Mouse (Mus musculus) spleen, postnatal 4 days (tissue): ENCODE measurements around the gene H3f3a.

Experiments used
- DNase-seq, 2 experiments: peaks; one replicate each; pipeline ENCODE4 v3.0.0; 2022; ENCODE audit warnings: low spot score in 2 of 2

H3f3a gene

GRCm38 (mm10) chr1:180783580-180783928 lies 30.2 kb downstream of the H3f3a start:
- no peak for DNase-seq

- DNase-seq = no peak
These were observed 30.7 kb downstream of the H3f3a start for GRCm38 (mm10) chr1:180782906-180783579.

GRCm38 (mm10) chr1:180781250-180781649 lies 32.5 kb downstream of the H3f3a start:
- no peak for DNase-seq

DNA sequence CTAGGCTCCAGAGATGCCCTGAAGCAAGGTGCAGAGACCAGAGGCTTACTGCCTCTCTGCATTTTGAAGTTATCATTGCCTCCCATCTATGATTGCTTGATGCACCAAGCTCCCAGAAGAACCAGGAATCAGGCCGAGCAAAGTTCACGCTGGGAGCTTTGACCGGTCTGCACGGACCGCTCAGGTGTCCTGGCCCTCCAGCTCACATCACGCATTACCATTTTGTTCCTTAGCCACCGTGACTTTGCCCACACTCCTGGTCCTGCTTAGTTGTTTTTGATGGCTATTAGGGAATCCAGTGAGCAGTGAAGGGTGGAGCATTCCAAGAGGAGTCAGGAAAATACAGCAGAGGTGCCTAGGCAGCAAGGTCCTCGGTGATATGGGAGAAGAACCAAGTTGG lies 33.5 kb downstream of the H3f3a start:
- DNase-seq = no peak

DNA sequence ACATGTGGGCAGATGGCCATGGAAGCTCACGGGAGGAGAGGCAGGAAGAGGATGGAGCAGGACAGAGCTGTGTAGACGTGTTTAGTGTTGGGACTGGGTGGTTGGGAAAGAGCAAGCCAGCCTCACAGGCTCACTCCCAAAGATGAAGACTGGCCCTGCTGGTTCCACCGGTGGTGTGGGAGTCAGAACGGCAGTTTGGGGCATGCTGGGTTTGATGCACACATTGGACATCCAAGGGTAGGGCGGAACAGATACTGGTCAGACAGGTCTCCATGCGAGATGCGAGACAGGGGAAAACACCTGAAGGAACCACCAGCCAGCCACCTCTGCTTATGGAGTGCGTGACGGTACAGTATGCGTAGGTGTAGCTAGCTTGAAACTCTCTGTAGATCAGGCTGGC lies 34.8 kb downstream of the H3f3a start:
- no peak for DNase-seq

DNA sequence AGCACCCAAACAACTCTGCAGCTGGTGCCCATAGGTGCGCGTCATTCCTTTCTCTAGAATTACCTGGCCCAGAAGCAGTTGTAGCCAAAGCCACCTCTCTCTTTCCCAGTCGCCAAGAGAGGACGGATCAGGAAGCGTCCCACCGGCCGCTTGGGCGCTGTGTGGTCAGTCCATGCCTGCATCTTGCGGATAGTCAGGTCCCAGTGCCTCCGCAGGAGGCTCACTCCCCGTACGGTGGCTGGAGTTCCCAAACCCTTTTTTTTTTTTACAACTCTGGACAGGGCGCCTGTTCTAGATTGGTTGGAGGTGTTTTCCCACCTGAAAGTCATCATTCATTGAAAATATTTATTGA lies 35.4 kb downstream of the H3f3a start:
- no peak for DNase-seq

DNA sequence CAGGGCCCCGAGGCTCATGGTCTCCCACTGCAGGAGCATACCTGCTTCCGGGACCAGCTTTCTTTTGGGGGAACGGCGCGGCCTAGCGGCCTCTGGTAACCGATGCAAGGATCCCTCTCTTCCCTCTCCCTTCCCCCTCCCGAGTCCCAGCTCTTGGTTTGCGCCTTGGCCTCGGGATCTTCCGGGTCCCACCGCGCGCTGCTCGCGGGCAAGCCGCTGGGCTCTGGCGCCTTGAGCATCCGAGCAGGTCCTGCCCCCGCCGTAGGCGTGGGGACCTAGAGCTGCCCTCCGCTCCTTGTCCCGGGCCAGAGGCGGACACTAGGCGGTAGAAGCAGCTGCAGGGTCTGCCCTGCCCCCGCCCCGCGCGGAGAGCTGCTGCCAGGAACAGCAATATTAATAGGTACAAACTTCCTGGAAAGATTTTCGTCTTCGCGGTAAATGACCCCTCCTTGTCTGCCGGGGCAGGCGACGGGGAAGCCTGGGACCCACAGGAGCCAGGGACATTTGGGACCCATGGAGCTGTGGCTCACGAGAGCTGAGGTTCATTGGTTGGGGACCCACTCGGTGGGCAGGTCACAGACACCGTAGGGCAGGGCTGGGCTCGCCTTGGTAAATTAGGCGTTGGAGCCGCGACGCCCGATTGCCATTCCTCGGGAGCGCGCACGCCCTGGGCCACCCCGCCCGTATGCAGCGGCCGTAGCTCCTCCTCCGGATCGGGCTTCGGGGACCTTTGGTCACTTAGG lies 35.9 kb downstream of the H3f3a start:
- peak; percentile 81 to 92 for DNase-seq

GRCm38 (mm10) chr1:180777289-180777659 lies 36.5 kb downstream of the H3f3a start:
- DNase-seq = no peak

DNA sequence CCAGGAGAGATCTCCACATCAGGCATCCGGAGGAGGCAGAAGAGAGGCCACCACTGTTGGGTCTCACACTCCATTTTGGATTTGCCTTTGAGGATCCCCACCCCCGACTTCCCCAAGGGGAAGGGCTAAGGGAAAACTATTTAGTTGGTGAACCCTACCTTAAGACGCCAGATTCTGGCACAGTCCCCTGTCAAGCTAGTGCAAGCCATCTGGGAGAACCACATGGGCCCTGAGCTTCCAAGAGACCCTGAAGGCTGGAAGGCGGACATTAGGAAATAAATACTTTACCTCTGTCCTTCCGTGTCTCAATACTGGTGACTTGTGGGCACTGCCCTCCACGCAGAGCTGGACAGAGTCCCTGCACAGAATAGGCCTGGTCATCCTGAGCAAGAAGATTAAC lies 37.2 kb downstream of the H3f3a start:
- DNase-seq = no peak

- DNase-seq = no peak
These were observed 37.8 kb downstream of the H3f3a start for GRCm38 (mm10) chr1:180775849-180776493.

- no peak for DNase-seq
These were observed 38.4 kb downstream of the H3f3a start for GRCm38 (mm10) chr1:180775317-180775716.

DNA sequence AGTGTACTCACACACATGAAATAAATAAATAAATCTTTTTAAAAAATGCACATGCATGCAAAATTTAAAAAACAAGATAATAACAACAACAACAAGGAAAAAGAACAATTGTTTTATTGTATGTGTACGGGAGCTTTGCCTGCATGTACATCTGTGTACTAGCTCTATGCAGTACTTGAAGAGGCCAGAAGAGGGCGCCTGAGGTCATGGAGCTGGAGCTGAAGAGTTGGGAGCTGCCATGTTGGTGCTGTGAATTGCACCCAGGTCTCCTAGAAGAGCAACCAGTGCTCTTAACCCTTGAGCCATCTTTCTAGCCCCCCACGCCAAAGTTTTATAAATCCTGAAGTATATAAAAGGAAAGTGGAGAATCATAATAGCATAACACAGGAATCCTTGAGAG lies 39.1 kb downstream of the H3f3a start:
- DNase-seq = peak in 1 of 2 experiments; percentile 73

DNA sequence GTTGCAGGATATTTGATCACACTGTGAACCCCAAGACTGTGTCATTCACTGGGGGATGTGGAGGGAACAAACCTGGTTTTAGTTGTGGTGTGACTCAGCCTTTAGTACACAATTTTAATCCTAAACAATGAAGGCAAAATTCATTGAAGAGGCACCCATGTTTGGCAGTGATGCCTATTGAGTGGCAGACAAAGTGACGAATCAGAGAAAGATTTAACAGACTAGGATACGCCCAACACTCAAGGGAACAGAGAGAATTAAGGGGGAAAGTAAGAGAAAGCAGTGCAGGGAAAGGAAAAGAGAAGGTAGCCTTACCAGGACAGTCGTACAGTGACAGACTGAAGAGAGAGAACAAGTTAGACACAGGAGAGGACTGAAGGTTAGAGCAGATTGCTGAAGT lies 41.5 kb downstream of the H3f3a start:
- DNase-seq = no peak

GRCm38 (mm10) chr1:180771722-180772121 lies 42.0 kb downstream of the H3f3a start:
- no peak for DNase-seq

DNA sequence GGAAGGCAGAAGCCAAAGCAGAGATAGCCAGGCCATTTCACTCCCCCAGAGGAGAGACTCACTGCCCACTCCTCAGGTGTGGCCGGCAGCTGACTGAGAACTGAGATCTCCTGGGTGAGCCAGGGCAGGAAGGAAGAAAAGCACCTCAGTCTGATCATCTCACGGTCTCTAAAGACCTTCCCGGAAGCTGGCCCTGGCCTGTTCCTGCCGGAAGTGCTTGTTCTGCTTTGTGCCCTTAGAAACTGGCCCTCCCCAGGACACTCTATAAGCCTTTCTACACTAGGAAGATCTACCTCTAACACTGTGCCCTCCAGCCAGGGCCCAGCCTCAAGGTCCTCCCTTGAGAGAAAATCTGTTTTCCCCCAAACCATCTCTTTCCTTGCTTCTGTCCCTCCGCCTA lies 42.4 kb downstream of the H3f3a start:
- DNase-seq = peak in 1 of 2 experiments; percentile 69

DNA sequence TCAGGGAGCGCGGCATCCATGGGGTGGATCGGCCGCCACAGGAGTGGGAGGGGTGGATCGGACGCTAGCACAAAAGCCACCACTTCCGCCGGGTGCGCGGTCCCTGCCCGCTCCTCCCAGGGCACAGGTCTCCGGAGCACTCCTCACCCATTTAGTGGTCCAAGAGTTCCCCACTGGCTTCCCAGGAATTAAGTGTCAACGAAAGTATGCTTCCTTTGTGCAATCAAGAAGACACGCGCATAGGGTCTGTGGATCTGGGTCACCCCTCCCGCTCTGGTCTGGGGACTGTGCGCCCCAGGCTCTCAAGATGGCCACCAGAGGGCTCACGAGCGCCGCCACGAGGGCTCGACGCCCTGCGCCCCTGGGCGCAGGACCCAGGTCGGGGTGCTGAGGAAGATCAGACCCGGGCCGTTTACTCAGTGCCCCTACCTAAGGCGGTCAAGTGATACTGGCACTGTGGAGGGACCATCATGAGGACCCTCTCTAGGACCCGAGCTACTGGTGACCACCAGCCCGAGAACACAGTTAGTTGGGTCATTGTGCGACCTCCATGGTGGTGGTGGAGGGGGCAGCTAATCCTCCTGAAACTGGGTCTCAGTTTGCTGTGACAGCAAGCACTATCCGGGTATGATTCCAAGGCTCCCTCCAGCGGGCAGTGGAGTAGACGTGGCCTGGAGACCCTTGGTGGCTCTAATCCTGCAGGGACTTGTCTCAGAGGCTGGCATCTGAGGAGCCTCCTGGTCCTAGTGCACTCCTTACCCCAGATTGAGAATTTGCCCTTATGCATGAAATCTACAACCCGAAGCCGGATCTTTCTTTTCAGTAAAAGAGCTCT lies 45.2 kb downstream of the H3f3a start:
- peak; percentile 77 to 92 for DNase-seq

GRCm38 (mm10) chr1:180767541-180768333 lies 46.0 kb downstream of the H3f3a start:
- DNase-seq = peak; percentile 31 to 72

DNA sequence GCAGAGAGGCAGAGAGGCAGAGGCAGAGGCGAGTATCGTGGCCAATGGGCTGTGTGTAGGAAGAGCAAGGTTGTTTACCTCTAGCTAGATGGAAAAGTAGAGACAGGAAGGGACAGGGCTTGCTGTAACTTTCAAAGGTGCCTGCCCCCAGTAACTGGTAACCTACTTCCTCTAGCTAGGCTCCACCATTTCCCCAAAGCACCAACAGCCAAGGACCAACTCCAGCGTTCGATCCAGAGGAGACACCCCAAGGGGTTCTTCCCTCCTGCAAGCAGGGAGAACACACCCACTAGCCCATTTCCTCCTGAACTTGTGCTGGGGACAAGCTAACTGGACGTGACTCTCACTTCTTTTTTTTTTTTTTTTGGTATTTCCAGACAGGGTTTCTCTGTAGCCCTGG lies 47.2 kb downstream of the H3f3a start:
- DNase-seq = peak in 1 of 2 experiments; percentile 30

DNA sequence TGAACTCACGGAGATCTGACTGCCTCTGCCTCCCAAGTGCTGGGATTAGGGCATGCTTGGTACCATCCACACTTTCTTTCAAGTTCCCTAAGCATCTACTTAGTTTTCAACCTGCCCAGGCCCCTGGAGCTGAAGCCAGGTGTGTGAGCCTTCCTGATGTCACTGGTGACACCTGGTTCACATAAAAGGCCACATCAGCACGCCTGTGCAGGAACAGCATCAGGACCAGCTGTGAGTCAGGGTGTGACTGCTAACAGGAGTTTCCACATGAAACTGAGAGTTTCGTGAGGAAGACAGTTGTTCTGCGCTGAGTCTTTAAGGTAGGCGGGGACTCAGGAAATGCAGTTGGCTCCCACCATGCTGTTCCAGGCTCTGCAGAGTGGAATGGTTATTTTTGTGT lies 48.4 kb downstream of the H3f3a start:
- DNase-seq = no peak

DNA sequence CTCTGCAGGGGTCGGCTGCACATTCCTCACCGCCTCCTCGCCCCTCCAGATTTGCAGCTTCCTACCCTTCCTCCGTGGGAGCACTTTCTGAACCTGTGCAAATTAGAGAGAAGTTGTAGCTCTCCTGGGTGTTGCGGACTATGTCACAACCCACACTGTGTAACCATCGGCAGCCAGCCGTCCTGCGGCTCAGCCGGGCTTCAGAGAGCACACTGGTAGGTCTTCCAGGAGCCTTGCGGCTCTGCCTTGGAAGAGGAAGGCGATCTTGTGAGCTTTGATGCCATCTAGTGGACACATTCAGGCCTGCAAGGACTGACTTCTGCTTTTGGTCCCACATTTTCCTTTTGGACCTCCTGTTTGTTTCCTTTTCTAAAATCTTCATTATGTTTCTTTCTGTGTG lies 49.9 kb downstream of the H3f3a start:
- peak; percentile 79 to 88 for DNase-seq

GRCm38 (mm10) chr1:180763307-180763706 lies 50.4 kb downstream of the H3f3a start:
- DNase-seq = no peak
